Mouse (Mus musculus) CH12.LX (cell line): Measurements from ENCODE around the gene Ldlrad3. TPM values are rescaled to one million over a fixed set of nuclear protein-coding genes. Genes with fewer than 3 reads are reported as not detected.

Source experiments
- DNase-seq: peaks from one replicate; pipeline ENCODE4 v3.0.0-alpha.2; 2013; ENCODE audit errors: extremely low read depth
- H3K27ac ChIP-seq: 2 replicates; pipeline ENCODE4 v1.5.1; 2012; ENCODE audit warnings: low read depth, mild to moderate bottlenecking, control low read depth, moderate library complexity; ENCODE audit not compliant: insufficient read depth
- H3K27me3 ChIP-seq: replicated peaks from 2 replicates; pipeline ENCODE3; 2012; ENCODE audit warnings: inconsistent platforms
- H3K36me3 ChIP-seq, 2 experiments: replicated peaks in 1 of 2; 2 replicates each; pipeline versions ENCODE3 to v1.6.1; 2012; ENCODE audit warnings: inconsistent platforms in 1 of 2, low read length in 1 of 2, mild to moderate bottlenecking in 1 of 2, mixed read lengths in 1 of 2, moderate library complexity in 1 of 2; ENCODE audit not compliant: control insufficient read depth in 1 of 2, insufficient read depth in 1 of 2
- H3K4me1 ChIP-seq, 2 experiments: 2 replicates each; pipeline ENCODE4 v1.6.1; 2012; ENCODE audit warnings: inconsistent platforms in 1 of 2, moderate library complexity in 1 of 2; ENCODE audit not compliant: insufficient read depth in 2 of 2, control insufficient read depth in 1 of 2
- H3K4me2 ChIP-seq: 2 replicates; pipeline ENCODE4 v1.6.1; 2012; ENCODE audit warnings: low read depth, mild to moderate bottlenecking, control low read depth; ENCODE audit not compliant: poor library complexity, insufficient read depth, severe bottlenecking
- H3K4me3 ChIP-seq, 3 experiments: fragments of 150-350 bp in 1 of 3; sonication (generic) in 1 of 3; replicated peaks in 1 of 3; 2 replicates each; pipeline versions ENCODE3 to v1.5.1; 2011 to 2012; ENCODE audit warnings: low read depth in 2 of 3, low read length in 2 of 3, mild to moderate bottlenecking in 2 of 3, moderate library complexity in 2 of 3, control low read depth in 1 of 3, improper control_type of control experiment in 1 of 3, inconsistent platforms in 1 of 3, mixed read lengths in 1 of 3; ENCODE audit not compliant: poor library complexity in 1 of 3
- H3K79me2 ChIP-seq: replicated peaks from 2 replicates; pipeline ENCODE4 v1.6.1; 2012; ENCODE audit warnings: mild to moderate bottlenecking, moderate library complexity; ENCODE audit not compliant: control insufficient read depth, poor library complexity, insufficient read depth, severe bottlenecking; ENCODE audit errors: extremely low read depth
- H3K9ac ChIP-seq: 2 replicates; pipeline ENCODE4 v1.6.1; 2012; ENCODE audit warnings: low read depth, mild to moderate bottlenecking, control low read depth, moderate library complexity; ENCODE audit not compliant: insufficient read depth
- H3K9me3 ChIP-seq: replicated peaks from 2 replicates; pipeline ENCODE3; 2012; ENCODE audit warnings: low read length, inconsistent platforms, mixed read lengths
- CHD1 ChIP-seq: IDR thresholded peaks from 2 replicates; pipeline ENCODE4 v1.6.1; 2012; ENCODE audit warnings: low read depth, low read length, improper control_type of control experiment, inconsistent platforms
- CTCF ChIP-seq, 2 experiments: IDR thresholded peaks in 1 of 2; conservative IDR thresholded peaks in 1 of 2; 2 replicates each; pipeline ENCODE4 v1.5.1; 2011 to 2012; ENCODE audit warnings: low read depth in 2 of 2, low read length in 2 of 2, improper control_type of control experiment in 1 of 2, inconsistent platforms in 1 of 2, mild to moderate bottlenecking in 1 of 2, moderate library complexity in 1 of 2
- E2F4 ChIP-seq: IDR thresholded peaks from 2 replicates; pipeline ENCODE4 v1.6.1; 2011; ENCODE audit warnings: low read depth, low read length, improper control_type of control experiment; ENCODE audit not compliant: insufficient replicate concordance
- EP300 ChIP-seq: IDR thresholded peaks from 2 replicates; pipeline ENCODE4 v1.6.1; 2011; ENCODE audit warnings: low read length, improper control_type of control experiment
- ETS1 ChIP-seq: conservative IDR thresholded peaks from 2 replicates; pipeline ENCODE4 v1.6.1; 2012; ENCODE audit warnings: low read depth, mild to moderate bottlenecking, inconsistent platforms, low read length, improper control_type of control experiment, moderate library complexity
- HCFC1 ChIP-seq: IDR thresholded peaks from 2 replicates; pipeline ENCODE4 v1.6.1; 2012; ENCODE audit warnings: low read depth, mild to moderate bottlenecking, inconsistent platforms, low read length, improper control_type of control experiment
- IRF4 ChIP-seq: IDR thresholded peaks from 2 replicates; pipeline ENCODE4 v1.6.1; 2014; ENCODE audit warnings: low read depth, mild to moderate bottlenecking, inconsistent platforms, low read length, improper control_type of control experiment
- JUND ChIP-seq: conservative IDR thresholded peaks from 2 replicates; pipeline ENCODE4 v1.6.1; 2011; ENCODE audit warnings: low read depth, low read length, improper control_type of control experiment
- MAFK ChIP-seq: IDR thresholded peaks from 2 replicates; pipeline ENCODE4 v1.6.1; 2011; ENCODE audit warnings: low read length, improper control_type of control experiment; ENCODE audit not compliant: insufficient replicate concordance
- MAX ChIP-seq: IDR thresholded peaks from 2 replicates; pipeline ENCODE4 v1.6.1; 2011; ENCODE audit warnings: low read length, improper control_type of control experiment
- MAZ ChIP-seq: IDR thresholded peaks from 2 replicates; pipeline ENCODE4 v1.6.1; 2012; ENCODE audit warnings: low read depth, mild to moderate bottlenecking, inconsistent platforms, low read length, improper control_type of control experiment, moderate library complexity
- MEF2A ChIP-seq: IDR thresholded peaks from 2 replicates; pipeline ENCODE4 v1.6.1; 2014; ENCODE audit warnings: low read depth, mild to moderate bottlenecking, inconsistent platforms, low read length, improper control_type of control experiment, borderline replicate concordance
- MXI1 ChIP-seq: IDR thresholded peaks from 2 replicates; pipeline ENCODE4 v1.6.1; 2011; ENCODE audit warnings: mild to moderate bottlenecking, low read depth, low read length, improper control_type of control experiment
- MYC ChIP-seq: IDR thresholded peaks from 2 replicates; pipeline ENCODE4 v1.6.1; 2011; ENCODE audit warnings: low read depth, mild to moderate bottlenecking, improper control_type of control experiment, low read length
- NELFE ChIP-seq: IDR thresholded peaks from 2 replicates; pipeline ENCODE4 v1.6.1; 2011; ENCODE audit warnings: low read depth, low read length, improper control_type of control experiment
- POLR2A ChIP-seq: IDR thresholded peaks from 2 replicates; pipeline ENCODE4 v1.6.1; 2011; ENCODE audit warnings: low read depth, mild to moderate bottlenecking, improper control_type of control experiment, low read length
- RCOR1 ChIP-seq: conservative IDR thresholded peaks from 2 replicates; pipeline ENCODE4 v1.6.1; 2012; ENCODE audit warnings: low read depth, mild to moderate bottlenecking, inconsistent platforms, low read length, improper control_type of control experiment
- SIN3A ChIP-seq: IDR thresholded peaks from 2 replicates; pipeline ENCODE4 v1.6.1; 2012; ENCODE audit warnings: low read length, improper control_type of control experiment, inconsistent platforms
- SMC3 ChIP-seq: IDR thresholded peaks from 2 replicates; pipeline ENCODE4 v1.6.1; 2011; ENCODE audit warnings: low read depth, low read length, improper control_type of control experiment
- TBP ChIP-seq: conservative IDR thresholded peaks from 2 replicates; pipeline ENCODE4 v1.6.1; 2011; ENCODE audit warnings: low read depth, low read length, improper control_type of control experiment
- TCF12 ChIP-seq: IDR thresholded peaks from 2 replicates; pipeline ENCODE4 v1.6.1; 2014; ENCODE audit warnings: low read depth, mild to moderate bottlenecking, inconsistent platforms, low read length, improper control_type of control experiment
- UBTF ChIP-seq: IDR thresholded peaks from 2 replicates; pipeline ENCODE4 v1.6.1; 2012; ENCODE audit warnings: low read depth, mild to moderate bottlenecking, inconsistent platforms, low read length, improper control_type of control experiment, moderate library complexity
- USF1 ChIP-seq: IDR thresholded peaks from 2 replicates; pipeline ENCODE4 v1.6.1; 2014; ENCODE audit warnings: low read depth, mild to moderate bottlenecking, inconsistent platforms, low read length, improper control_type of control experiment
- USF2 ChIP-seq: conservative IDR thresholded peaks from 2 replicates; pipeline ENCODE4 v1.6.1; 2011; ENCODE audit warnings: low read depth, low read length, improper control_type of control experiment
- ZMIZ1 ChIP-seq: IDR thresholded peaks from 2 replicates; pipeline ENCODE4 v1.6.1; 2012; ENCODE audit warnings: low read depth, mild to moderate bottlenecking, inconsistent platforms, low read length, improper control_type of control experiment
- ZNF384 ChIP-seq: IDR thresholded peaks from 2 replicates; pipeline ENCODE4 v1.6.1; 2012; ENCODE audit warnings: low read depth, low read length, improper control_type of control experiment, inconsistent platforms
- dilution Hi-C: fragments of 300-500 bp; cut with MboI; formaldehyde crosslinking; loops from 2 replicates; pipeline ENCODE4 v1.14.3; 2020; ENCODE audit warnings: low sequenced_read_pairs; ENCODE audit not compliant: extremely low pct_unique_long_range_greater_than_20kb, extremely low pct_ligation_motif_present
- in situ Hi-C: fragments of 300-500 bp; cut with MboI; formaldehyde crosslinking; loops from 3 replicates; pipeline ENCODE4 v1.14.3; 2019; ENCODE audit warnings: low sequenced_read_pairs, low pct_ligation_motif_present, low pct_unique_long_range_greater_than_20kb, mixed read lengths
- polyA plus RNA-seq: library from polyadenylated mRNA; unstranded; fragments of >175 nt; gene quantifications from 2 replicates; pipeline ENCODE4 v1.2.1, GENCODE M21; 2012; ENCODE audit warnings: low read depth; ENCODE audit not compliant: insufficient read length
- total RNA-seq, 2 experiments: library from RNA; depleted of rRNA; stranded (reverse); fragments of 300-350 nt in 1 of 2; fragments of >200 nt in 1 of 2; gene quantifications; 2 replicates each; pipeline ENCODE4 v1.2.3; 2012 to 2014

The Ldlrad3 gene
- total and polyA plus RNA-seq, 3 experiments, result 0.30 to 2.7 (median 2.1) TPM

DNA sequence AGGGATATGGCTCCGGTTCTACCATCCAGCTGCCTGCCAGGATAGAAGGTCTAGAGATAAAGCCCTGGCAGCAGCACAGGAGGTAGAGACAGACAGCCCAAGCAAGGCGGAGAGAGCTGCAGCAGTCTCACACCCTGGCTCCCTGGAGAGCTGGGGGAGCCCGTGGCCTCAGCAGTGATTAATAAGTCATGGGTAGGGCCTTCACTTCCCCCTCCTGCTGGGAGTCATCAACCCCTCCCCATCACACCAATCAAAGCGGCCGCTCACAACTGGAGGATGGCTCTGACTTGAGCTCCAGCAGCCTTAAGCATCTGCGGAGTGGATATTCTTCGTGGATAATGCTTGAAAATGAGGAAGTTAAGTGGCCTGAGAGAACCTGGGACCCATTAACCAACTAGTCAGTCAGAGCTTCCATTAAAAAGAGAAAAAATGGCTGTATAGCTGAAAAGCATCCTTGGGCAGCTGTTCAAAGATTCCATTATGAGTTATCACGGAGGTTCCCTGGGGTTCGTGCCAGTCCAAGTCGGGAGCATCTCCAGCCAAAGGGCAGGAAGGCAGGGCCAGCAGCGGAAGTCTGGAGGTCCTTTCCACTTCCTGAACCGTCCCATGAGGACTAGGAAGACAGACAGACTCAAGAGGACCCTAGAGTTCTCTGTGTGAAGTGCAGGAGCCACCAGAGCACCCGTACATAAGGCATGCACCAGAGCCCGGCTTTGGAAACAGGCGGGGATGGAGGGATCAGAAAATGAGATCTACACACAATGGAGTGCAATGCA, 19.4 kb downstream of the Ldlrad3 start:
- Histone ChIP-seq H3K9me3 (no peaks in the 10 kb centered on the region), H3K4me3 (no peak overlapping the region), H3K27me3 (no peaks in the 10 kb centered on the region), H3K79me2 (no peaks in the 10 kb centered on the region)
- peak; percentile 13 for DNase-seq
- TF ChIP-seq E2F4 (no peak), IRF4 (no peak), SIN3A (no peak), UBTF (no peak), CHD1 (no peak), TCF12 (no peak), MXI1 (no peak), USF2 (no peak), CTCF (conservative IDR thresholded peaks at IDR 0.05 in 1 of 2, IDR thresholded peaks at IDR 0.05 in 1 of 2; ENCODE audit: low read depth in 2 of 2, low read length in 2 of 2) (no peak), NELFE (no peak), ZMIZ1 (no peak), SMC3 (no peak), ZNF384 (no peak), RCOR1 (no peak), MAFK (no peak), MAX (no peak), ETS1 (no peak), MAZ (no peak), USF1 (no peak)
- TF ChIP-seq, all 38 proteins: peak for 0
- no peak overlapping the region for H3K9ac ChIP-seq
- no peak overlapping the region for H3K27ac ChIP-seq
- H3K4me1 ChIP-seq, result peaks cover 0 to 23% of the 10 kb centered on the region in 2 experiments; a peak in 2 of 4 replicates
- H3K36me3 ChIP-seq, result no peaks in the 10 kb centered on the region
- in situ Hi-C loops, result no loop called here
- H3K4me2 ChIP-seq, result no peak overlapping the region
- dilution Hi-C loops, result no loop called here

DNA sequence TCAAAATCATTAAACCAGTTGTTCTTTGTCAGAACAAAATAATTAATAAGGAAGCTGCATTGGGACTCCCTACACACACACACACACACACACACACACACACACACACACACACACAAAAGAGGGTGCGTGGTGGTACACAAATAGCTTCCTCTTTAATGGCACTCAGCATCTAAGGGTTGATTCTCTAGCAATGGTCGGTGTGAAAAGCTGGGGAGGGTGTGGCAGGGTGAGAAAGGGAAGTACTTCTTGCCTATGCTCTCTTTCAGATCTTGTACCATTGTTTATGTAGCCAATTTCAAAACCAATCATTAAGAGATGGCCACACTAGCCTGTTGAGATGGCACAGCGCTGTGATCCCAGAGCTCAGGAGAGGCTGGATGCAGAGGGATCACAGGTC, 23.1 kb downstream of the Ldlrad3 start:
- Histone ChIP-seq H3K4me2 (no peak overlapping the region), H3K9me3 (no peaks in the 10 kb centered on the region), H3K79me2 (no peaks in the 10 kb centered on the region), H3K4me3 (no peak overlapping the region), H3K27ac (no peak overlapping the region), H3K36me3 (no peaks in the 10 kb centered on the region), H3K27me3 (no peaks in the 10 kb centered on the region), H3K4me1 (peaks cover 0 to 32% of the 10 kb centered on the region in 2 experiments; a peak in 2 of 4 replicates), H3K9ac (no peak overlapping the region)
- dilution Hi-C loops (no loop called here), in situ Hi-C loops (no loop called here)
- DNase-seq, result no peak
- TF ChIP-seq IRF4, result no peak
- TF ChIP-seq TBP, result no peak
- TF ChIP-seq CTCF (conservative IDR thresholded peaks at IDR 0.05 in 1 of 2, IDR thresholded peaks at IDR 0.05 in 1 of 2; ENCODE audit: low read depth in 2 of 2, low read length in 2 of 2), result no peak
- TF ChIP-seq POLR2A, result no peak
- TF ChIP-seq MYC, result no peak
- no peak for TF ChIP-seq MEF2A
- no peak for TF ChIP-seq RCOR1
- TF ChIP-seq CHD1, result no peak
- no peak for TF ChIP-seq UBTF
- no peak for TF ChIP-seq JUND
- TF ChIP-seq MXI1, result no peak
- no peak for TF ChIP-seq HCFC1
- no peak for TF ChIP-seq EP300
